Mouse (Mus musculus) layer of hippocampus, adult 8-10 months (tissue): ENCODE results near the gene Myo1f. TPM values are rescaled to one million over a fixed set of nuclear protein-coding genes. Genes with fewer than 3 reads are reported as not detected.

Experiments
- DNase-seq, 2 experiments: peaks; one replicate each; pipeline ENCODE4 v3.0.0; 2022; ENCODE audit warnings: low spot score in 2 of 2
- total RNA-seq, 4 experiments: library from RNA; stranded (reverse); gene quantifications; 2 replicates each; pipeline ENCODE4 v1.2.4; 2022

Gene Myo1f
- total RNA-seq, 4 experiments from 2014 or later: 1.3 to 11.8 (median 6.8) TPM

- DNase-seq: no peak
Measured at GRCm38 (mm10) chr17:33645073-33645472, 89.6 kb downstream of the Myo1f start.

DNA sequence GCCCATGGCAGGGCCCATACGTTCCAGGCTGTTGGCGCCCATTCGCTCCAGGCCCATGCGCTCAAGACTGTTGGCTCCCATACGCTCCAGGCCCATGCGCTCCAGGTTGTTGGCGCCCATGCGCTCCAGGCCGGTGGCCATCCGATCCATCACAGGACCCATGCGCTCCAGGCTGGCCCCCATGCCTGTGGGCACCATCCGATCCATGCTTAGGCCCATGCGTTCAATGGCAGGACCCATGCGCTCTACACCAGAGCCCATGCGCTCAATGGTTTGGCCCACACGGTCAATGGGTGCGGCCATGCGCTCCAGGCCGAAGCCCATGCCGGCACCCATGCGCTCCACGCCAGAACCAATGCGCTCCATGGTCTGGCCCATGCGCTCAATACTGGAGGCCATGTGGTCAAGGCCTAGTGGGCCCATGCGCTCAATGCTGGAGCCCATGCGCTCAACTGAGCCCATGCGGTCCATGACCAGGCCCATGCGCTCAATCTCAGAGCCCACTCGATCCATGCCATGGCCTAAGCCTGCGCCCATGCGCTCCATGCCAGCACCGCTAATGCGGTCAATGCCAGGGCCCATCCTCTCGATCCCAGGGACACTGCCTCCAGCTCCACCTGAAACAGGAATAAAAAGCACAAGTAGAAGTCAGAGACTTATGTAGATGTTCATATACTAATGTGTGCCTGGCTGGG, 94.4 kb downstream of the Myo1f start:
- no peak for DNase-seq

Other genes starting within 250 kb of the Myo1f start
- gene Zfp81, start 196.8 kb upstream of the Myo1f start, total RNA-seq: 10 to 100 TPM; 17.0 to 21.7 (median 18.9) TPM
- gene Zfp101, start 161.1 kb upstream of the Myo1f start, total RNA-seq: 10 to 100 TPM; 10.5 to 14.6 (median 12.3) TPM
- gene Actl9, start 122.8 kb upstream of the Myo1f start, total RNA-seq: not detected
- gene Adamts10, start 31.5 kb upstream of the Myo1f start, total RNA-seq: 10 to 100 TPM; 25.9 to 42.7 (median 30.9) TPM
- 10 to 100 TPM; 51.2 to 62.6 (median 52.6) TPM for gene Zfp414, start 73.4 kb downstream of the Myo1f start, total RNA-seq
- gene Pram1, start 82.3 kb downstream of the Myo1f start, total RNA-seq: 1 to 10 TPM in 2 of 4 experiments, under 1 TPM in 2; 0.36 to 1.3 (median 0.96) TPM
- gene Hnrnpm, start 131.2 kb downstream of the Myo1f start, total RNA-seq: 100 to 1,000 TPM; 131 to 157 (median 141) TPM
- 10 to 100 TPM; 73.7 to 87.2 (median 80.7) TPM for gene March2, start 163.0 kb downstream of the Myo1f start, total RNA-seq
- gene Rab11b, start 204.8 kb downstream of the Myo1f start, total RNA-seq: 100 to 1,000 TPM; 272 to 320 (median 292) TPM
- 1 to 10 TPM; 1.7 to 3.0 (median 2.2) TPM for gene Angptl4, start 226.1 kb downstream of the Myo1f start, total RNA-seq